Mouse (Mus musculus) adrenal gland, postnatal 10 days (tissue): Measurements from ENCODE around the gene Stmn1. TPM values are rescaled to one million over a fixed set of nuclear protein-coding genes. Genes with fewer than 3 reads are reported as not detected.
"Not testable (repeated sequence)": the region's sequence is repeated elsewhere in the genome, so short reads cannot be mapped to it uniquely, and the experiment has no call there.

Experiments
- DNase-seq: peaks from one replicate; pipeline ENCODE4 v3.0.0; 2021; ENCODE audit warnings: mixed read lengths
- total RNA-seq, 2 experiments: library from RNA; stranded (reverse); gene quantifications; 2 replicates each; pipeline ENCODE4 v1.2.3; 2021

Gene Stmn1
- total RNA-seq, 2 experiments from 2014 or later: 140 to 156 TPM

- DNase-seq: no peak
Observed at GRCm38 (mm10) chr4:134488211-134488610, 20.1 kb downstream of the Stmn1 start.

- DNase-seq: no peak
Observed at GRCm38 (mm10) chr4:134489986-134490665, 22.0 kb downstream of the Stmn1 start.

- DNase-seq: no peak
Observed at GRCm38 (mm10) chr4:134491716-134492115, 23.6 kb downstream of the Stmn1 start.

- not testable (repeated sequence) for DNase-seq
Observed at GRCm38 (mm10) chr4:134494161-134494560, 26.0 kb downstream of the Stmn1 start.

- DNase-seq: peak; percentile 61
Observed at GRCm38 (mm10) chr4:134494780-134495545, 26.8 kb downstream of the Stmn1 start.

GRCm38 (mm10) chr4:134495546-134495923, 27.4 kb downstream of the Stmn1 start:
- no peak for DNase-seq

- peak; percentile 90 for DNase-seq
Observed at GRCm38 (mm10) chr4:134496595-134497210, 28.6 kb downstream of the Stmn1 start, which contains the start of gene Paqr7. Gene Paqr7 (plus strand): TSS chr4:134496697.

GRCm38 (mm10) chr4:134497223-134497622, 29.1 kb downstream of the Stmn1 start:
- DNase-seq: no peak

GRCm38 (mm10) chr4:134497986-134498731, 30.0 kb downstream of the Stmn1 start:
- peak; percentile 67 for DNase-seq

GRCm38 (mm10) chr4:134498983-134499382, 30.9 kb downstream of the Stmn1 start:
- not testable (repeated sequence) for DNase-seq

GRCm38 (mm10) chr4:134501095-134501494, 33.0 kb downstream of the Stmn1 start:
- DNase-seq: no peak

GRCm38 (mm10) chr4:134503686-134504357, 35.7 kb downstream of the Stmn1 start:
- DNase-seq: no peak

- DNase-seq: no peak
Observed at GRCm38 (mm10) chr4:134505303-134505789, 37.2 kb downstream of the Stmn1 start.

- no peak for DNase-seq
Observed at GRCm38 (mm10) chr4:134505966-134506594, 38.0 kb downstream of the Stmn1 start.

GRCm38 (mm10) chr4:134506713-134507112, 38.6 kb downstream of the Stmn1 start:
- no peak for DNase-seq

- no peak for DNase-seq
Observed at GRCm38 (mm10) chr4:134510396-134510795, 42.3 kb downstream of the Stmn1 start.

GRCm38 (mm10) chr4:134510845-134511411, 42.8 kb downstream of the Stmn1 start, which contains the start of gene Aunip:
Gene Aunip (plus strand): TSS chr4:134510999.
- peak; percentile 96 for DNase-seq

GRCm38 (mm10) chr4:134511730-134512129, 43.6 kb downstream of the Stmn1 start:
- no peak for DNase-seq

GRCm38 (mm10) chr4:134512798-134513197, 44.7 kb downstream of the Stmn1 start:
- peak; percentile 86 for DNase-seq

- no peak for DNase-seq
Observed at GRCm38 (mm10) chr4:134514309-134514930, 46.3 kb downstream of the Stmn1 start.
